Mouse (Mus musculus): ENCODE data around the gene Fam8a1.

Gene Fam8a1

GRCm38 (mm10) chr13:46669048-46669619 lies at the start of gene Fam8a1:
Gene Fam8a1, plus strand, starts transcription at chr13:46669522.
- peak; percentile 93 for DNase-seq

- peak; percentile 50 for DNase-seq
Measured at GRCm38 (mm10) chr13:46619633-46620032, 49.7 kb upstream of the Fam8a1 start.

GRCm38 (mm10) chr13:46620964-46621757 lies 48.2 kb upstream of the Fam8a1 start:
- no peak for DNase-seq

- no peak for DNase-seq
Measured at GRCm38 (mm10) chr13:46626608-46627007, 42.7 kb upstream of the Fam8a1 start.

GRCm38 (mm10) chr13:46627841-46628240 lies 41.5 kb upstream of the Fam8a1 start:
- DNase-seq = no peak

GRCm38 (mm10) chr13:46629391-46629790 lies 39.9 kb upstream of the Fam8a1 start:
- DNase-seq = no peak

GRCm38 (mm10) chr13:46632796-46633195 lies 36.5 kb upstream of the Fam8a1 start:
- no peak for DNase-seq

GRCm38 (mm10) chr13:46633320-46634132 lies 35.8 kb upstream of the Fam8a1 start:
- DNase-seq = peak; percentile 77

- peak; percentile 64 for DNase-seq
Measured at GRCm38 (mm10) chr13:46634133-46634488, 35.2 kb upstream of the Fam8a1 start.

GRCm38 (mm10) chr13:46640608-46641468 lies 28.5 kb upstream of the Fam8a1 start:
- no peak for DNase-seq

GRCm38 (mm10) chr13:46642318-46642717 lies 27.0 kb upstream of the Fam8a1 start:
- no peak for DNase-seq

- no peak for DNase-seq
Measured at GRCm38 (mm10) chr13:46644175-46644574, 25.1 kb upstream of the Fam8a1 start.

- DNase-seq = no peak
Measured at GRCm38 (mm10) chr13:46645476-46645875, 23.8 kb upstream of the Fam8a1 start.

GRCm38 (mm10) chr13:46651853-46652252 lies 17.5 kb upstream of the Fam8a1 start:
- no peak for DNase-seq

GRCm38 (mm10) chr13:46652671-46653070 lies 16.7 kb upstream of the Fam8a1 start:
- no peak for DNase-seq

- DNase-seq = no peak
Measured at GRCm38 (mm10) chr13:46653671-46654070, 15.7 kb upstream of the Fam8a1 start.

GRCm38 (mm10) chr13:46654566-46654965 lies 14.8 kb upstream of the Fam8a1 start:
- no peak for DNase-seq

- no peak for DNase-seq
Measured at GRCm38 (mm10) chr13:46659211-46659610, 10.1 kb upstream of the Fam8a1 start.

- peak; percentile 69 for DNase-seq
Measured at GRCm38 (mm10) chr13:46663461-46663964, 5.8 kb upstream of the Fam8a1 start.

GRCm38 (mm10) chr13:46669620-46670271 lies 424 bp downstream of the Fam8a1 start:
- DNase-seq = peak; percentile 57

- no peak for DNase-seq
Measured at GRCm38 (mm10) chr13:46670514-46670913, 1.2 kb downstream of the Fam8a1 start.

- DNase-seq = no peak
Measured at GRCm38 (mm10) chr13:46674601-46675000, 5.3 kb downstream of the Fam8a1 start.

Measured in embryo, embryonic 11 days (tissue).